Mouse (Mus musculus) c-Kit-positive CD71-negative TER-119-negative erythroid progenitor cells, embryonic 14.5 days (primary cell): Measurements from ENCODE around the gene Gm10662.
"Not testable (repeated sequence)": the region's sequence is repeated elsewhere in the genome, so short reads cannot be mapped to it uniquely, and the experiment has no call there.

Source experiments
- DNase-seq: peaks from one replicate; pipeline ENCODE4 v3.0.0-alpha.2; 2013; ENCODE audit warnings: low read depth

Gm10662 gene

GRCm38 (mm10) chr7:23144380-23144779, at the start of gene Gm10662:
Gm10662 (minus strand) TSS chr7:23144480.
- DNase-seq: not testable (repeated sequence)

GRCm38 (mm10) chr7:23163505-23163904, 19.2 kb upstream of the Gm10662 start:
- DNase-seq: not testable (repeated sequence)
